Mouse (Mus musculus) ES-E14 (cell line): ENCODE measurements around the gene Chst11. TPM values are rescaled to one million over a fixed set of nuclear protein-coding genes. Genes with fewer than 3 reads are reported as not detected.

Experiments used
- DNase-seq: peaks from one replicate; pipeline ENCODE4 v3.0.0-alpha.2; 2013; ENCODE audit warnings: low read depth, low spot score
- H3K27ac ChIP-seq: 2 replicates; pipeline ENCODE4 v1.5.1; 2012; ENCODE audit warnings: low read depth, mild to moderate bottlenecking, low read length, moderate library complexity, mixed read lengths; ENCODE audit not compliant: poor library complexity, insufficient read depth, severe bottlenecking
- H3K36me3 ChIP-seq: 2 replicates; pipeline ENCODE4 v1.6.1; 2012; ENCODE audit warnings: mild to moderate bottlenecking, low read length, moderate library complexity, mixed read lengths; ENCODE audit not compliant: control insufficient read depth, poor library complexity, insufficient read depth, severe bottlenecking
- H3K4me1 ChIP-seq, 2 experiments: fragments of 150-350 bp in 1 of 2; sonication (generic) in 1 of 2; 2 replicates each; pipeline ENCODE4 v1.6.1; 2012; ENCODE audit warnings: low read length in 2 of 2, mild to moderate bottlenecking in 1 of 2, mixed read lengths in 1 of 2; ENCODE audit not compliant: control insufficient read depth in 2 of 2, insufficient read depth in 2 of 2, poor library complexity in 1 of 2
- H3K4me3 ChIP-seq, 2 experiments: fragments of 150-350 bp in 1 of 2; sonication (generic) in 1 of 2; 2 replicates each; pipeline ENCODE4 v1.5.1; 2012; ENCODE audit warnings: low read length in 2 of 2, low read depth in 1 of 2, mild to moderate bottlenecking in 1 of 2, mixed read lengths in 1 of 2; ENCODE audit not compliant: insufficient read depth in 1 of 2, poor library complexity in 1 of 2, severe bottlenecking in 1 of 2
- H3K9ac ChIP-seq: 2 replicates; pipeline ENCODE4 v1.6.1; 2012; ENCODE audit warnings: low read depth, mild to moderate bottlenecking, low read length, mixed read lengths; ENCODE audit not compliant: poor library complexity, insufficient read depth, severe bottlenecking
- H3K9me3 ChIP-seq: fragments of 150-350 bp; sonication (generic); 2 replicates; pipeline ENCODE4 v1.6.1; 2012; ENCODE audit warnings: low read depth, mild to moderate bottlenecking, low read length; ENCODE audit not compliant: control insufficient read depth, insufficient read depth
- CHD2 ChIP-seq: IDR thresholded peaks from 2 replicates; pipeline ENCODE4 v1.6.1; 2014; ENCODE audit warnings: mild to moderate bottlenecking, low read depth, low read length, inconsistent platforms
- HCFC1 ChIP-seq: IDR thresholded peaks from 2 replicates; pipeline ENCODE4 v1.6.1; 2012; ENCODE audit warnings: low read length, inconsistent platforms, borderline replicate concordance; ENCODE audit not compliant: insufficient read depth
- MAFK ChIP-seq: IDR thresholded peaks from 2 replicates; pipeline ENCODE4 v1.6.1; 2014; ENCODE audit warnings: mild to moderate bottlenecking, low read depth, low read length, inconsistent platforms; ENCODE audit not compliant: insufficient read depth
- ZC3H11A ChIP-seq: IDR thresholded peaks from 2 replicates; pipeline ENCODE4 v1.6.1; 2012; ENCODE audit warnings: low read depth, mild to moderate bottlenecking, inconsistent platforms, low read length, borderline replicate concordance
- ZNF384 ChIP-seq: IDR thresholded peaks from 2 replicates; pipeline ENCODE4 v1.6.1; 2012; ENCODE audit warnings: low read depth, low read length, inconsistent platforms
- in situ Hi-C, 2 experiments: fragments of 600-800 bp; cut with MboI; formaldehyde crosslinking; loops; one replicate each; pipeline ENCODE4 v1.15.1; 2025; ENCODE audit warnings: low sequenced_read_pairs in 2 of 2, inconsistent platforms in 1 of 2; ENCODE audit not compliant: unreplicated experiment in 2 of 2
- total RNA-seq: library from RNA; depleted of rRNA; stranded (reverse); fragments of 300-350 nt; gene quantifications from 2 replicates; pipeline ENCODE4 v1.2.3, GENCODE M21; 2012

Gene Chst11
- total RNA-seq, 1 experiment: 8.6 TPM

GRCm38 (mm10) chr10:82986251-82986992 lies 1.1 kb downstream of the Chst11 start:
- no peaks in the 10 kb centered on the region for H3K36me3 ChIP-seq
- in situ Hi-C loops: no loop called here
- peak overlapping the region; percentile 68 for H3K4me3 ChIP-seq
- no peaks in the 10 kb centered on the region for H3K9me3 ChIP-seq
- peaks cover 0 to 2% of the 10 kb centered on the region in 2 experiments; a peak in 2 of 4 replicates for H3K4me1 ChIP-seq
- peak; percentile 7 for DNase-seq
- peak overlapping the region; percentile 50; the same call in 1 of the 2 replicates for H3K9ac ChIP-seq
- no peak for TF ChIP-seq HCFC1
- no peak for TF ChIP-seq ZNF384
- no peak for TF ChIP-seq CHD2
- no peak for TF ChIP-seq MAFK
- no peak overlapping the region for H3K27ac ChIP-seq

GRCm38 (mm10) chr10:82986993-82987349 lies 1.7 kb downstream of the Chst11 start:
- Histone ChIP-seq H3K9me3 (no peaks in the 10 kb centered on the region), H3K27ac (no peak overlapping the region), H3K4me3 (no peak overlapping the region), H3K4me1 (peaks cover 0 to 2% of the 10 kb centered on the region in 2 experiments; a peak in 2 of 4 replicates), H3K9ac (no peak overlapping the region), H3K36me3 (no peaks in the 10 kb centered on the region)
- no peak for DNase-seq
- TF ChIP-seq ZNF384 (peak; percentile 39; the same call in 1 of the 2 replicates), CHD2 (no peak), HCFC1 (no peak), MAFK (no peak), ZC3H11A (no peak)
- in situ Hi-C loops: no loop called here

GRCm38 (mm10) chr10:82987394-82987793 lies 2.1 kb downstream of the Chst11 start:
- in situ Hi-C loops: no loop called here

GRCm38 (mm10) chr10:82989418-82990025 lies 4.2 kb downstream of the Chst11 start:
- Histone ChIP-seq H3K4me3 (no peak overlapping the region), H3K9me3 (no peaks in the 10 kb centered on the region), H3K9ac (no peak overlapping the region), H3K27ac (no peak overlapping the region), H3K36me3 (no peaks in the 10 kb centered on the region), H3K4me1 (peaks cover 0 to 2% of the 10 kb centered on the region in 2 experiments; a peak in 1 of 4 replicates)
- in situ Hi-C loops: no loop called here
- no peak for DNase-seq
- TF ChIP-seq ZC3H11A (no peak), CHD2 (no peak), ZNF384 (no peak), MAFK (no peak), HCFC1 (no peak)

More at GRCm38 (mm10) chr10:82987394-82987793, 2.1 kb downstream of the Chst11 start:
- Histone ChIP-seq H3K9ac (no peak overlapping the region), H3K36me3 (no peaks in the 10 kb centered on the region), H3K9me3 (no peaks in the 10 kb centered on the region), H3K4me3 (no peak overlapping the region), H3K27ac (no peak overlapping the region), H3K4me1 (peaks cover 0 to 2% of the 10 kb centered on the region in 2 experiments; a peak in 2 of 4 replicates)
- DNase-seq: no peak
- TF ChIP-seq ZC3H11A (no peak), MAFK (no peak), CHD2 (no peak), HCFC1 (no peak), ZNF384 (no peak)
